Mouse (Mus musculus): ENCODE results near the gene Camta1.

The Camta1 gene

DNA sequence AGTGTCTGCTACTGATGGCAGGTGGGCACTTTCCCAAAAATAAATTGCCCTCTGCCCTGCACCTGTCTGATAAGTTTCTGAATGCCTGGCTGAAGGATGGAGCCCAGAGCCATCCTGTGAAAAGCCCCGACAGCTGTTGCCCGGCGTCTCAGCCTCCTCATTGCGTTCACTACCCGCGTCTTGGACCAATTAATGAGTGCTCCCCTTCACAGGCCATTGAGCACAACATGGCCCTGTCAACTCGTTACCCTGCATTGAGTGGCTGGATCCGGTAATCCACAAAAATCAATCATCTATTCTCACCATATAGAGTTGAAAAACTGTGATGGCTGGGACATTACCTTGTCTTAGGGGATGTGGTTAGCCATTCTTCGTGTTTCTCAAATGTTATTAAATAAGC is 275.6 kb downstream of the Camta1 start:
- in situ Hi-C loops (cut with MboI; ENCODE audit: low pct_unique_long_range_greater_than_20kb in 1 of 2, low sequenced_read_pairs in 2 of 2, unreplicated experiment in 1 of 2): no loop called here

- in situ Hi-C loops (cut with MboI; ENCODE audit: low pct_unique_long_range_greater_than_20kb in 1 of 2, low sequenced_read_pairs in 2 of 2, unreplicated experiment in 1 of 2): no loop called here
Observed at GRCm38 (mm10) chr4:151577961-151578360, 283.7 kb downstream of the Camta1 start.

DNA sequence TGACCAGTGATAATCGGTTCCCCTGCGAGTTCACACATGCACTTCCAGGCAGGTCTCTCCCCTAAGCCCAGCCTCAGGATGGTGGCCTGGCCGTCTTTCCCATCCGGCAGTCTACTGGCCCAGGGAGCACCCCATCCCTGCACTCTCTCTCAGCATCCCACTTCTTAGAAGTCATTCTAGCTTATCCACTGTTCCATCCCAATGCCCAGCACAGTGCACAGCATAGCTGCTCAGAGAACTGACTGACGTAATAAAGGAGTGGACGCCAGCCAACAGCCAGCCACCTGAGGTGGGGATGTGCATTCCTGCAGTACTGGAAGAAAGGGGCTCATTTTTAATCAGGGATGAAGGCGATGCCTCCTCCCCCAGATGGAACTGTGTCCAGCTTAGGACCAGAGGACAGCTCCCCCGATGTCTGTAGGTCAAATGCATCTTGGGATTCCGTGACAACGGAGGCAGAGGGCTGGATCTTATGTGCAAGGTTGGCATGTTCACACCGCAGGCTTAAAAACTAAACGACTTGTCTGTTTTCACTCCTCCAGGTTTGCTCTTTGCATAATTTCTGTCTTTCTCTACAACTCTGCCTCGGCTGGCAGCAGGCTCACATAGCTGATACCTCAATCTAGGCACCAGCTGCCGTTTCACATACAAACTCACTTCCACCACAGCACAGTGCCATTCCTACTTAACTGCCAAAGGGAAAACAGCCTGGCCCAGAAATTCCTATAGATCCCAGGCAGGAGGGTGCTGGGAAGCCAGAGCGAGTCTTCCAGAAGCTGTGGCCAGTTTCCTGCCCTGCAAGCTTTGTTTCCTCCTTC is 285.2 kb downstream of the Camta1 start:
- in situ Hi-C loops (cut with MboI; ENCODE audit: low pct_unique_long_range_greater_than_20kb in 1 of 2, low sequenced_read_pairs in 2 of 2, unreplicated experiment in 1 of 2): no loop called here

GRCm38 (mm10) chr4:151572716-151573115 is 289.0 kb downstream of the Camta1 start:
- in situ Hi-C loops (cut with MboI; ENCODE audit: low pct_unique_long_range_greater_than_20kb in 1 of 2, low sequenced_read_pairs in 2 of 2, unreplicated experiment in 1 of 2): no loop called here

DNA sequence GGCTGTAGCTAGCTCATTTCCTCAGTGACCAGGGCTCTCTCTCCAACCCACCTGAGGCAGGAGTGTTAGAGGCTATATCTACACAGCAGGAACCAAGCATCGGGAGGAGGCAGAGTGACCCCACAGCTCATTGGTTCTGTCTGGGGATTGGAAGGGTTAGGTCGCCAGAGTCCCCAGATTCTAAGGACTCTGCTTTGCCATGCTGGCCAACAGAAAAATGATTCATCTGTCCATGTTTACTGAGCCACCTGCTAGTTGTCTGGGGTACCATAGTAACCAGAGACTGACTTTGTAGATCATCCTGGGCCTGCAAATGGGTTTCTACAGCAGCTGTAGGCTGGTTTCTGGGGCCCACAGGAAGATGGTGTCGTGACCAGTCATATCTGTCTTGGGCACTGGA is 292.1 kb downstream of the Camta1 start:
- in situ Hi-C loops (cut with MboI; ENCODE audit: low pct_unique_long_range_greater_than_20kb in 1 of 2, low sequenced_read_pairs in 2 of 2, unreplicated experiment in 1 of 2): no loop called here

- in situ Hi-C loops (cut with MboI; ENCODE audit: low pct_unique_long_range_greater_than_20kb in 1 of 2, low sequenced_read_pairs in 2 of 2, unreplicated experiment in 1 of 2): no loop called here
Observed at GRCm38 (mm10) chr4:151568887-151569286, 292.8 kb downstream of the Camta1 start.

DNA sequence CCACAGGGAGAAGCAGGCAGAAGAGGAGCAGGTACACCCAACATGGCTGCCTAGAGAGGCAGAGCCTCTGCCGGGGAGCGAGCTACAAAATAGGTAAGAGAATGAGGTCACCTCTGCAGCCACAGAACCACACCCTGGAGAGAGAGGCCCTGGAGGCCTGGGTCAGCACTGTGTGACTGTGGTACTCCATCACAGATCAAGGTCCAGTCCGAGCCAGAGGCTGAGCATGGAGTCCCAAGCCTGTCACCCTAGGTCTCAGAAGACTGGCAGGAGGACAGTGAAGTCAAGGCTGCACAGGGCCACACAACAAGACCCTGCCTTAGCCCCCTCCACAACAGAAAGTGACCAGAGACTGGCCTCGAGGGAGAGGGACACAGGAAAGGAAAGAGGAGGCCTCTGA is 294.6 kb downstream of the Camta1 start:
- in situ Hi-C loops (cut with MboI; ENCODE audit: low pct_unique_long_range_greater_than_20kb in 1 of 2, low sequenced_read_pairs in 2 of 2, unreplicated experiment in 1 of 2): no loop called here

GRCm38 (mm10) chr4:151555505-151555904 is 306.2 kb downstream of the Camta1 start:
- in situ Hi-C loops (cut with MboI; ENCODE audit: low pct_unique_long_range_greater_than_20kb in 1 of 2, low sequenced_read_pairs in 2 of 2, unreplicated experiment in 1 of 2): no loop called here

DNA sequence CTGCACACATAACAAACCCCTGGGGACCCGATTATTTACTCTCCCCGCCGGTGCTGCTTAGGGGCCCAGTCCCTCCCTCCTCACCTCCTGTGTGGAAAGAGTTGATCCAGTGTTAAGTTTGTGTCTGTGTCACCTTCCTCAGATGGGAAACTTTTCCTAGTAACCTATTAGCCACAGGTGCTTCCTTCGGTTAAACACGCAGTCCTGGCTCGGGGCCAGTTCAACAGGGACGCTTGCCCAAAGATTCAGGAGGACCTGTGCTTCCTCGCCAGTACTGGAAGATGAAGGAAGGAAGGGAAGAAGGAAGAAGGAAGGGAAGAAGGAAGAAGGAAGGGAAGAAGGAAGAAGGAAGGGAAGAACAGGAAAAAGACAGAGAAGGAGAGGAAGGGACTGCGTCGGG is 312.2 kb downstream of the Camta1 start:
- in situ Hi-C loops (cut with MboI; ENCODE audit: low pct_unique_long_range_greater_than_20kb in 1 of 2, low sequenced_read_pairs in 2 of 2, unreplicated experiment in 1 of 2): no loop called here

DNA sequence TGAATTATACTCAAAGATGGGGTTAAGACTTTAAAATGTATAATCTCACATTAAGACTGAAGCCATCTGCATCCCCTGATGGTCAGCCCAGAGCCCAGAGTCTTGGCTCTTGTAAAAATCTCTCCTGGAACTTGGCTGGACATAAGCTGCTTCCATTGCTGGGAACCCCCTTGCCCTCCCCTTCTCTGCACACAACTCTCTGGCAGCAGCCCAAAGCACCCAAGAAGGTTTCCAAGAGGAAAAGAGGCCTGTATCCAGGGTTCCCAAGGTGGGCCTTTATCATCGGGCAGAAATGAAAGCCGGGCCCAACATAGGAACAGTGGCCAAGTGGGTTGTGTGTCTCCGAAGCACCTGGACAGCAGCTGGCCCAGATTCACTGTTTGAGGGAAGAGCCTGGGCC is 316.2 kb downstream of the Camta1 start:
- in situ Hi-C loops (cut with MboI; ENCODE audit: low pct_unique_long_range_greater_than_20kb in 1 of 2, low sequenced_read_pairs in 2 of 2, unreplicated experiment in 1 of 2): no loop called here

DNA sequence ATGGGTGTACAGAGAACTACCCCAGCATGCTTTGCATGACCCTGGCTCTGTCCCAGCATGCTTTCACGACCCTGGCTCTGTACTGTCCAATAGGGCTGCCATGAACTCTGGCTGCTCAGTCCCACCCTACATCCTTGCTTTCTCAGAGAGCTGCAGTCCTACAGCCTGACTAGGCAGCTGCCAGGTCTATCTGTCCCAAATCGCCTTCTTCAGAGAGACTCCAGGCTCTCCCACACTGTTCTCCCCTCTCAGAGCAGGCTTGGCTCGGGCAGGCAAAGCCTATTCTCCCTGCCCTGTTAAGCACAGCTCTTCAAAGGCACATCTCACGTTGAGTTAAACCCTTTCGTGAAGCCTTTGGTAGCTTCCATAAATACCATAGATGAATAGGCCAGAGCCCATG is 317.5 kb downstream of the Camta1 start:
- in situ Hi-C loops (cut with MboI; ENCODE audit: low pct_unique_long_range_greater_than_20kb in 1 of 2, low sequenced_read_pairs in 2 of 2, unreplicated experiment in 1 of 2): no loop called here

- in situ Hi-C loops (cut with MboI; ENCODE audit: low pct_unique_long_range_greater_than_20kb in 1 of 2, low sequenced_read_pairs in 2 of 2, unreplicated experiment in 1 of 2): no loop called here
Observed at GRCm38 (mm10) chr4:151540546-151540945, 321.1 kb downstream of the Camta1 start.

DNA sequence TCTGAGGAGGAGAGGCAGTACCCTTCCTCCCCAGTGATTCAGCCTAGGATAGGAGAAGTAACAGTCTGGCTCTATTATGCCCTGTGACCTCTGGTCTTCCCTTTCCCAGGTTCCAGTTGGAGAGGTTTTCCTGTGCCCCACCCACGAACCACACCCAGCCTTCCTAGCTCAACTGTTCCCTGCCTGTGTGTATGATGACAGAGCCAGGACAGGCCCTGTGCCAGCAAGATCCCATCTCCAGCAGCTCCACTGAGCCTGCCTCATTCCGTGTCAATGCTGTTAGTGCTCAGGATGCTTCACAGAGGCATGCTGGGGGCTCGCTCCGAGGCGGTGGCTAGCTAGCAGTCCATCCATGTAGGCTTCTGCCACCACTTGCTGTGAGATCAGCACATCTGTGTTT is 321.8 kb downstream of the Camta1 start:
- in situ Hi-C loops (cut with MboI; ENCODE audit: low pct_unique_long_range_greater_than_20kb in 1 of 2, low sequenced_read_pairs in 2 of 2, unreplicated experiment in 1 of 2): no loop called here

- in situ Hi-C loops (cut with MboI; ENCODE audit: low pct_unique_long_range_greater_than_20kb in 1 of 2, low sequenced_read_pairs in 2 of 2, unreplicated experiment in 1 of 2): no loop called here
Observed at GRCm38 (mm10) chr4:151539167-151539525, 322.5 kb downstream of the Camta1 start.

- in situ Hi-C loops (cut with MboI; ENCODE audit: low pct_unique_long_range_greater_than_20kb in 1 of 2, low sequenced_read_pairs in 2 of 2, unreplicated experiment in 1 of 2): no loop called here
Observed at GRCm38 (mm10) chr4:151538446-151539166, 323.1 kb downstream of the Camta1 start.

DNA sequence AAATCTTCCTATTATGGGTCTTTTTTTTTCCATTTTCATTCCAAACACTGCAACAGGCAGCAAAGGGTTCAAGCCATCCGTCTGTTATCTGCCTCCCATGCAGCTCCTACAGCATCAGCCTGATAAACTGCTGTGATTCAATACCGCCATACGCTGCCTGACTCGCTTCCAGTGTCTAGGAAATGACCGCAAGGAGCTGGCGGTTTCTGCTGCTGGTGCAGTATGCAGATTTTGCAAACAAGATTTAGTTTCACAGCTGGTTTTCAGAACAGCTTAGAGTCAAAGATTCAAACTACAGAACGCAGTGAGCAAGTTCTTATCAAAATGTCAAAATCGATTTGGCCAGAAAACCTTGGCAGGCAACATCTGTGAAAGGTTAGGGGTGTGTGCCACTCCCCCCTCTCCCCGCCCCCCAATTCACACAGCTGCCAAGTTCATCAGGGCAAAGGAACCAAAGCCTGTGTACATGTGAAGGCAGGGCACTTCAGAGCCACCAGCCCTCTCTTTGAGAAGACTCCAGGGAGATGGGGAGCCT is 325.7 kb downstream of the Camta1 start:
- in situ Hi-C loops (cut with MboI; ENCODE audit: low pct_unique_long_range_greater_than_20kb in 1 of 2, low sequenced_read_pairs in 2 of 2, unreplicated experiment in 1 of 2): no loop called here

DNA sequence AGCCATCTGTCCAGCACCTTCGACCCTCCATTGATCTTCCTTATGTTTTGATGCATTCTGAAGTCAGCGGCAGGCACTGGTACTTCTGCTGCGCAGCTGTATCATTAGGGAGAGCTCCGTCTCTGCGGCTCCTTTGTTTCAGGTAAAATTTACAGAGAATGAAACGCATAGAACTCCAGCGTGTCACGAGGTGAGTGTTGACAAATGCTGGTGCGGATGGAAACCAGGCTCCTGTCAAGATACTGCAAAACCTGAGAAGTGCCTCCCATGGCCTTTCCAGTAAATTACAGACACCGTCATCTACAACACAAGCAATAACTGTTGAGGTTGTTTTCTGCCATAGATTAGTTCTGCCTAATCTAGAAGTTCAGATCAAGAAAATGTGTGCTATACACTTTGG is 328.2 kb downstream of the Camta1 start:
- in situ Hi-C loops (cut with MboI; ENCODE audit: low pct_unique_long_range_greater_than_20kb in 1 of 2, low sequenced_read_pairs in 2 of 2, unreplicated experiment in 1 of 2): no loop called here

DNA sequence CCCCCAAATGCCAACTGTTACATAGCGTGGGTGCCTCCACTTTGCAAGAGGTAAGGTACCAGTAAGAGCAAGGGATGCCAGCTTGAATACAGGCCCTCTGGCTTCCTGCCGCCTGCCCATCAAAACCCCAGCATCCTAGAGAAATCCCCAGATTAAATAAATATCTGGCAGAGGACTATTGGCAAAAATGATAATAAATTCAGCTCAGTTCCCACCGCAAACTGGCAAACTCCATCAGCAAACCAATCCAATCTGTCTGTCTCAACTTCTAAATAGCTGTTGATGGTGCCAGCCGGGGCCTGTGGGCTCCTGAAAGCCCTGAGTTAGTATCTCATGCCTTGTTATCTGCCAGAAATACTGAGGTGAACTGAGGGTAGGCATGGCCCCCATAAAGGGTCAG is 333.2 kb downstream of the Camta1 start:
- in situ Hi-C loops (cut with MboI; ENCODE audit: low pct_unique_long_range_greater_than_20kb in 1 of 2, low sequenced_read_pairs in 2 of 2, unreplicated experiment in 1 of 2): no loop called here

DNA sequence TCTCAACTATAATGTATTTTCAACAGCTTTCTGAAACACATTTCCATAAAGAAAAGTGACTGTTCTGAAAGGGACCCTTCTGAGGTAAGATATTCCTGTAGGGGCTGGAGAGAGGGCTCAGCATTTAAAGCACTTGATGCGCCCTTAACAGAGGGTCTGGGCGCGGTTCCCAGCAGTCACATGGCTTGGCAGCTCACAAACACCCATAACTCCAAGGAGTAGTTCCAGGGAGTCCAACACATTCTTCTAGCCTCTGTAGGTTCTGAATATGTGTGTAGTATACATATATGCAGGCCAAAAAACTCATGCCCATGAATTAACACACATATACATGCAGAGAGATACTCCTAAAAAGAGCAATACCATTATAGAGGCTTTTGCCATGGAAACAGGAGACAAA is 333.9 kb downstream of the Camta1 start:
- in situ Hi-C loops (cut with MboI; ENCODE audit: low pct_unique_long_range_greater_than_20kb in 1 of 2, low sequenced_read_pairs in 2 of 2, unreplicated experiment in 1 of 2): no loop called here

DNA sequence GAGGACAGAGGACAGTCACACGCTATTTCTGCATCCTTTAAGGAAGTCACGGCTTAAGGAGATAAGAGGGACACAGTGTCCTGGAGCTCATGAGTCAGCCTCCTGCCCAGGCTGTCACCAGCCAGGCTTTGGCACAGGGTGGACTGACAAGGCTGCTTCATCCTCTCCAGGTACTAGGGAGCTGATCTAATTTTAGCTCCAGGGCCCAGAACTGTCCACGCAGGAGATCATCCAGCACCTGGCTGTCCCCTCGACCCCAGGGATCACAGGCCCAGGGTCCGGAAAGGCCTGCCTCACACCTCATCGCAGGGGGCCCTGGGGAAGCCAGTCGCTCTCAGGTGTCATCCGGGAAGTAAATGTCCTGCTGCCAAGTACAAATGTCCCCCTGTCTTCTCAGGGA is 341.6 kb downstream of the Camta1 start:
- in situ Hi-C loops (cut with MboI; ENCODE audit: low pct_unique_long_range_greater_than_20kb in 1 of 2, low sequenced_read_pairs in 2 of 2, unreplicated experiment in 1 of 2): loop anchor here in 1 of 2 experiments (25.0 kb wide), 1 partner anchor 367 kb away; no protein-coding TSS in a partner anchor
